ENCODE assay signal across 11 mouse cellular contexts in genomic region chr7:19564455-19564854, GRCm38 (mm10). TPM values are rescaled to one million over a fixed set of nuclear protein-coding genes. Genes with fewer than 3 reads are reported as not detected.
DNase-seq lines count a peak whose midpoint lies in the region; ATAC-seq and TF ChIP-seq lines count a peak whose summit lies in the region.
"Had no signal": no experiment of that assay in that cellular context is flagged by ENCODE, and none has a peak within 500 bp of the region (broad histone marks: within the 10 kb centered on the region; RNA-seq: fewer than 3 reads in every experiment).

No protein-coding gene starts in this region.

- no peak for DNase-seq in lung, embryonic 14.5 days
- DNase-seq in lung, postnatal 25 days (ENCODE audit: low spot score), result no peak
- peak; percentile 82 for DNase-seq in MEL (ENCODE audit: low read depth, low spot score)
- DNase-seq in liver, embryonic 14.5 days (ENCODE audit: low read depth in 3 of 3, low spot score in 3 of 3), result no peak
- DNase-seq in right cerebral cortex, postnatal 36 days (ENCODE audit: low spot score in 2 of 2), result no peak
- DNase-seq in frontal cortex, postnatal 25 days (ENCODE audit: low spot score in 2 of 2), result no peak
- DNase-seq: left cerebral cortex, postnatal 4 days had no signal

- no peaks in the 10 kb centered on the region for H3K27me3 ChIP-seq in erythroblast, embryonic 14.5 days (ENCODE audit: control insufficient read depth)
- H3K27me3 ChIP-seq in lung, embryonic 14.5 days (ENCODE audit: insufficient read depth, low read length), result no peaks in the 10 kb centered on the region
- no peaks in the 10 kb centered on the region for H3K27me3 ChIP-seq in MEL (ENCODE audit: control insufficient read depth in 1 of 2, insufficient read depth in 2 of 2, low read length in 2 of 2)
- H3K27me3 ChIP-seq in liver, embryonic 14.5 days (ENCODE audit: control insufficient read depth, insufficient read depth, low read length), result no peaks in the 10 kb centered on the region
- H3K27me3 ChIP-seq: stomach, embryonic 15.5 days had no signal

- peak; percentile 34 for TF ChIP-seq RAD21 in MEL (IDR thresholded peaks at IDR 0.05; ENCODE audit: low read depth, low read length)

- H3K9ac ChIP-seq in lung, embryonic 14.5 days, result no peak overlapping the region
- H3K9ac ChIP-seq in MEL (ENCODE audit: control insufficient read depth, low read depth, low read length, poor library complexity, severe bottlenecking), result peak overlapping the region; percentile 44
- peak overlapping the region; percentile 94 for H3K9ac ChIP-seq in liver, embryonic 14.5 days (replicated peaks)
- H3K9ac ChIP-seq: stomach, embryonic 15.5 days had no signal

- 0 out of 4 replicates have a peak, but pooled peaks of 1 of the 2 experiments have one; percentile 10 for TF ChIP-seq POLR2A in MEL (IDR thresholded peaks at IDR 0.05; ENCODE audit: control insufficient read depth in 1 of 2, insufficient read depth in 1 of 2, low read depth in 1 of 2, low read length in 2 of 2, poor library complexity in 1 of 2)

- H3K9me3 ChIP-seq in erythroblast, embryonic 14.5 days (ENCODE audit: control insufficient read depth, low read length), result peaks cover 7% of the 10 kb centered on the region
- no peaks in the 10 kb centered on the region; the same call in 1 of the 2 replicates for H3K9me3 ChIP-seq in lung, embryonic 14.5 days (ENCODE audit: low read depth, low read length)
- H3K9me3 ChIP-seq in MEL (replicated peaks; ENCODE audit: insufficient read depth, low read length), result no peaks in the 10 kb centered on the region
- peaks cover 4% of the 10 kb centered on the region for H3K9me3 ChIP-seq in liver, embryonic 14.5 days (ENCODE audit: control insufficient read depth, low read length)
- H3K9me3 ChIP-seq: stomach, embryonic 15.5 days had no signal

- ATAC-seq in erythroblast, adult 5-6 weeks (replicated peaks; ENCODE audit: low FRiP score, poor library complexity, severe bottlenecking), result no peak
- ATAC-seq in lung, embryonic 14.5 days (ENCODE audit: insufficient read depth), result no peak
- ATAC-seq in liver, embryonic 14.5 days (ENCODE audit: insufficient read depth), result no peak

- peaks cover 72% of the 10 kb centered on the region for H3K36me3 ChIP-seq in erythroblast, embryonic 14.5 days (ENCODE audit: control insufficient read depth)
- peaks cover 36% of the 10 kb centered on the region for H3K36me3 ChIP-seq in lung, embryonic 14.5 days (ENCODE audit: insufficient read depth)
- peaks cover 0 to 25% of the 10 kb centered on the region in 2 experiments; a peak in 2 of 4 replicates for H3K36me3 ChIP-seq in MEL (ENCODE audit: control insufficient read depth in 1 of 2, insufficient read depth in 2 of 2, low read length in 2 of 2)
- peaks cover 17% of the 10 kb centered on the region for H3K36me3 ChIP-seq in liver, embryonic 14.5 days (replicated peaks; ENCODE audit: control insufficient read depth, insufficient read depth, low read depth)

- peaks cover 28% of the 10 kb centered on the region for H3K79me2 ChIP-seq in MEL (ENCODE audit: control insufficient read depth, insufficient read depth, low read length, poor library complexity)

- no peak overlapping the region for H3K4me2 ChIP-seq in lung, embryonic 14.5 days
- H3K4me2 ChIP-seq in liver, embryonic 14.5 days (ENCODE audit: low read depth), result peak overlapping the region; percentile 94

- H3K27ac ChIP-seq in lung, embryonic 14.5 days (ENCODE audit: low read depth), result no peak overlapping the region
- peak overlapping the region; percentile 96 for H3K27ac ChIP-seq in MEL (ENCODE audit: control insufficient read depth, low read depth, low read length)
- H3K27ac ChIP-seq in liver, embryonic 14.5 days, result peak overlapping the region; percentile 97

- H3K4me3 ChIP-seq in erythroblast, embryonic 14.5 days (replicated peaks), result peak overlapping the region; percentile 90
- no peak overlapping the region; the same call in 1 of the 2 replicates for H3K4me3 ChIP-seq in lung, embryonic 14.5 days (ENCODE audit: low read depth, low read length)
- peak overlapping the region in 1 of 2 experiments; percentile 10; a peak in 1 of 4 replicates for H3K4me3 ChIP-seq in MEL (ENCODE audit: control insufficient read depth in 1 of 2, insufficient read depth in 1 of 2, low read depth in 2 of 2, low read length in 2 of 2)
- peak overlapping the region in 1 of 2 experiments; percentile 95; a peak in 2 of 4 replicates for H3K4me3 ChIP-seq in liver, embryonic 14.5 days (ENCODE audit: insufficient read depth in 1 of 2, low read depth in 2 of 2, low read length in 2 of 2)
- H3K4me3 ChIP-seq: stomach, embryonic 15.5 days had no signal

- 92% methylated on average over 4 of the region's 4 CpGs for WGBS in lung, embryonic 14.5 days
- WGBS in liver, embryonic 14.5 days (ENCODE audit: insufficient replicate concordance), result 83% methylated on average over 4 of the region's 4 CpGs

- peaks cover 81% of the 10 kb centered on the region for H3K4me1 ChIP-seq in erythroblast, embryonic 14.5 days (ENCODE audit: control insufficient read depth)
- H3K4me1 ChIP-seq in lung, embryonic 14.5 days (ENCODE audit: insufficient read depth), result peaks cover 5% of the 10 kb centered on the region; the same call in 1 of the 2 replicates
- H3K4me1 ChIP-seq in MEL (ENCODE audit: control insufficient read depth in 1 of 2, insufficient read depth in 2 of 2, low read length in 2 of 2), result peaks cover 9 to 31% of the 10 kb centered on the region in 2 experiments; a peak in 3 of 4 replicates
- peaks cover 32 to 38% of the 10 kb centered on the region in 2 experiments for H3K4me1 ChIP-seq in liver, embryonic 14.5 days (replicated peaks; ENCODE audit: control insufficient read depth in 2 of 2, insufficient read depth in 2 of 2, low read length in 1 of 2)

- peak; percentile 25; the same call in 1 of the 2 replicates for TF ChIP-seq CTCF in lung, embryonic 14.5 days (IDR thresholded peaks at IDR 0.05; ENCODE audit: low read depth)
- peak; percentile 32 to 51 (median 50) for TF ChIP-seq CTCF in MEL (IDR thresholded peaks at IDR 0.05 in 2 of 3, conservative IDR thresholded peaks at IDR 0.05 in 1 of 3; ENCODE audit: control insufficient read depth in 1 of 3, insufficient read depth in 1 of 3, low read depth in 2 of 3, low read length in 3 of 3, poor library complexity in 1 of 3, severe bottlenecking in 1 of 3)
- TF ChIP-seq CTCF in liver, embryonic 14.5 days (IDR thresholded peaks at IDR 0.05; ENCODE audit: low read depth), result peak; percentile 49; the same call in 1 of the 2 replicates

- no peak for TF ChIP-seq EP300 in MEL (IDR thresholded peaks at IDR 0.05; ENCODE audit: low read depth in 1 of 2, low read length in 2 of 2)
- TF ChIP-seq EP300 in liver, embryonic 14.5 days (IDR thresholded peaks at IDR 0.05; ENCODE audit: low read depth), result no peak

RNA-seq across cellular contexts. Expression of gene Ppp1r37, which starts 1.6 kb away (rescaled TPM):
- polyA plus RNA-seq in erythroblast, embryonic 14.5 days (2012), result 26.4 and 32.4 TPM in 2 replicates
- 12.5 and 13.3 TPM in 2 replicates for total RNA-seq in erythroblast, adult 5-6 weeks (2015; ENCODE audit: low replicate concordance)
- total RNA-seq in erythroblast, adult 5-6 weeks (2017; ENCODE audit: low replicate concordance), result 22.9 and 37.9 TPM in 2 replicates
- polyA plus RNA-seq in lung, embryonic 14.5 days (2014; fragmentation: Nextera tagmentation; extraction: Ambion mirVana), result 4.7 and 6.2 TPM in 2 replicates
- 10.0 and 13.6 TPM in 2 replicates for total RNA-seq in MEL (2012; rRNA removed)
- polyA plus RNA-seq in MEL (2012; ENCODE audit: insufficient read depth in 1 of 2, insufficient read length in 2 of 2, low read depth in 1 of 2, low replicate concordance in 2 of 2, missing spikeins in 1 of 2), result 10 to 100 TPM in 1 of 2 experiments, not detected in 1; 29.0 TPM
- 21.8 and 27.0 TPM in 2 replicates for polyA plus RNA-seq in liver, embryonic 14.5 days (2012; rRNA removed)
- 1.5 and 2.0 TPM in 2 replicates for polyA plus RNA-seq in liver, embryonic 14.5 days (2014; fragmentation: Nextera tagmentation; extraction: Ambion mirVana)

RNA-seq across cellular contexts. Expression of gene Zfp296, which starts 12.6 kb away (rescaled TPM):
- polyA plus RNA-seq in erythroblast, embryonic 14.5 days (2012), result 0.14 and 0.16 TPM in 2 replicates
- total RNA-seq in erythroblast, adult 5-6 weeks (2015; ENCODE audit: low replicate concordance), result not detected in 2 replicates
- total RNA-seq in erythroblast, adult 5-6 weeks (2017; ENCODE audit: low replicate concordance), result 0.84 TPM in 1 of 2 replicates, not detected in the other
- 0.27 and 0.38 TPM in 2 replicates for polyA plus RNA-seq in lung, embryonic 14.5 days (2014; fragmentation: Nextera tagmentation; extraction: Ambion mirVana)
- 2.9 and 3.3 TPM in 2 replicates for total RNA-seq in MEL (2012; rRNA removed)
- polyA plus RNA-seq in MEL (2012; ENCODE audit: insufficient read depth in 1 of 2, insufficient read length in 2 of 2, low read depth in 1 of 2, low replicate concordance in 2 of 2, missing spikeins in 1 of 2), result 1 to 10 TPM in 1 of 2 experiments, not detected in 1; 7.8 TPM
- polyA plus RNA-seq in liver, embryonic 14.5 days (2012; rRNA removed), result 0.66 and 0.96 TPM in 2 replicates
- polyA plus RNA-seq in liver, embryonic 14.5 days (2014; fragmentation: Nextera tagmentation; extraction: Ambion mirVana), result 0.38 and 0.41 TPM in 2 replicates

RNA-seq across cellular contexts. Expression of gene Gemin7, which starts 12.9 kb away (rescaled TPM):
- polyA plus RNA-seq in erythroblast, embryonic 14.5 days (2012), result 12.9 and 13.5 TPM in 2 replicates
- 32.0 and 46.7 TPM in 2 replicates for total RNA-seq in erythroblast, adult 5-6 weeks (2015; ENCODE audit: low replicate concordance)
- total RNA-seq in erythroblast, adult 5-6 weeks (2017; ENCODE audit: low replicate concordance), result 10.2 and 13.5 TPM in 2 replicates
- polyA plus RNA-seq in lung, embryonic 14.5 days (2014; fragmentation: Nextera tagmentation; extraction: Ambion mirVana), result 180 and 183 TPM in 2 replicates
- total RNA-seq in MEL (2012; rRNA removed), result 49.6 and 58.0 TPM in 2 replicates
- 10 to 100 TPM in 1 of 2 experiments, not detected in 1; 78.7 TPM for polyA plus RNA-seq in MEL (2012; ENCODE audit: insufficient read depth in 1 of 2, insufficient read length in 2 of 2, low read depth in 1 of 2, low replicate concordance in 2 of 2, missing spikeins in 1 of 2)
- 34.8 and 39.6 TPM in 2 replicates for polyA plus RNA-seq in liver, embryonic 14.5 days (2012; rRNA removed)
- polyA plus RNA-seq in liver, embryonic 14.5 days (2014; fragmentation: Nextera tagmentation; extraction: Ambion mirVana), result 83.1 and 91.6 TPM in 2 replicates

RNA-seq across cellular contexts. Expression of gene Clasrp, which starts 39.8 kb away (rescaled TPM):
- polyA plus RNA-seq in erythroblast, embryonic 14.5 days (2012), result 10.2 and 11.9 TPM in 2 replicates
- 0.96 and 2.3 TPM in 2 replicates for total RNA-seq in erythroblast, adult 5-6 weeks (2015; ENCODE audit: low replicate concordance)
- 14.9 and 21.9 TPM in 2 replicates for total RNA-seq in erythroblast, adult 5-6 weeks (2017; ENCODE audit: low replicate concordance)
- 46.9 and 51.5 TPM in 2 replicates for polyA plus RNA-seq in lung, embryonic 14.5 days (2014; fragmentation: Nextera tagmentation; extraction: Ambion mirVana)
- 29.9 and 31.1 TPM in 2 replicates for total RNA-seq in MEL (2012; rRNA removed)
- 10 to 100 TPM in 1 of 2 experiments, not detected in 1; 62.2 TPM for polyA plus RNA-seq in MEL (2012; ENCODE audit: insufficient read depth in 1 of 2, insufficient read length in 2 of 2, low read depth in 1 of 2, low replicate concordance in 2 of 2, missing spikeins in 1 of 2)
- 21.3 and 23.3 TPM in 2 replicates for polyA plus RNA-seq in liver, embryonic 14.5 days (2012; rRNA removed)
- polyA plus RNA-seq in liver, embryonic 14.5 days (2014; fragmentation: Nextera tagmentation; extraction: Ambion mirVana), result 7.5 and 8.6 TPM in 2 replicates

RNA-seq across cellular contexts. Expression of gene Nkpd1, which starts 46.8 kb away (rescaled TPM):
- 0.02 TPM in 1 of 2 replicates, not detected in the other for polyA plus RNA-seq in erythroblast, embryonic 14.5 days (2012)
- total RNA-seq in erythroblast, adult 5-6 weeks (2015; ENCODE audit: low replicate concordance), result not detected in 2 replicates
- not detected in 2 replicates for total RNA-seq in erythroblast, adult 5-6 weeks (2017; ENCODE audit: low replicate concordance)
- 0.11 TPM in 2 replicates for polyA plus RNA-seq in lung, embryonic 14.5 days (2014; fragmentation: Nextera tagmentation; extraction: Ambion mirVana)
- total RNA-seq in MEL (2012; rRNA removed), result 0.07 and 0.35 TPM in 2 replicates
- polyA plus RNA-seq in MEL (2012; ENCODE audit: insufficient read depth in 1 of 2, insufficient read length in 2 of 2, low read depth in 1 of 2, low replicate concordance in 2 of 2, missing spikeins in 1 of 2), result under 1 TPM in 1 of 2 experiments, not detected in 1; 0.33 TPM
- polyA plus RNA-seq in liver, embryonic 14.5 days (2012; rRNA removed), result 0.01 and 0.04 TPM in 2 replicates
- polyA plus RNA-seq in liver, embryonic 14.5 days (2014; fragmentation: Nextera tagmentation; extraction: Ambion mirVana), result not detected in 2 replicates
- polyA plus RNA-seq: heart, embryonic 16.5 days had no signal
